Mouse (Mus musculus) kidney, postnatal 0 days (tissue): ENCODE data around the gene Pkdrej. TPM values are rescaled to one million over a fixed set of nuclear protein-coding genes. Genes with fewer than 3 reads are reported as not detected.

Experiments used
- ATAC-seq: fragments of 200-750 bp; cut with Nextera tagmentation; replicated peaks from 2 replicates; pipeline ENCODE4 v1.8.0; 2017; ENCODE audit warnings: low read depth, moderate number of reproducible peaks, moderate TSS enrichment, moderate library complexity; ENCODE audit not compliant: low FRiP score
- DNase-seq: peaks from one replicate; pipeline ENCODE4 v3.0.0-alpha.2; 2016; ENCODE audit warnings: low spot score
- H3K27ac ChIP-seq: fragments of 300-500 bp; sonication (generic); 2 replicates; pipeline ENCODE4 v1.5.1; 2014; ENCODE audit warnings: mild to moderate bottlenecking
- H3K27me3 ChIP-seq: fragments of 300-500 bp; sonication (generic); 2 replicates; pipeline ENCODE4 v1.6.1; 2014; ENCODE audit warnings: low read length, mixed read lengths; ENCODE audit not compliant: insufficient read depth
- H3K36me3 ChIP-seq: fragments of 300-500 bp; sonication (generic); 2 replicates; pipeline ENCODE4 v1.6.1; 2014; ENCODE audit warnings: low read length, mixed read lengths; ENCODE audit not compliant: insufficient read depth
- H3K4me1 ChIP-seq: fragments of 300-500 bp; sonication (generic); replicated peaks from 2 replicates; pipeline ENCODE4 v1.6.1; 2014; ENCODE audit warnings: antibody characterized with exemption, low read length, mixed read lengths; ENCODE audit not compliant: insufficient read depth
- H3K4me2 ChIP-seq: fragments of 300-500 bp; sonication (generic); 2 replicates; pipeline ENCODE4 v1.6.1; 2014; ENCODE audit warnings: mild to moderate bottlenecking, low read length, moderate library complexity, mixed read lengths
- H3K4me3 ChIP-seq: fragments of 300-500 bp; sonication (generic); replicated peaks from 2 replicates; pipeline ENCODE4 v1.5.1; 2014; ENCODE audit warnings: low read depth, low read length
- H3K9ac ChIP-seq: fragments of 300-500 bp; sonication (generic); 2 replicates; pipeline ENCODE4 v1.6.1; 2014; ENCODE audit warnings: low read depth, low read length
- H3K9me3 ChIP-seq: fragments of 300-500 bp; sonication (generic); replicated peaks from 2 replicates; pipeline ENCODE4 v1.6.1; 2016; ENCODE audit warnings: low read length, inconsistent platforms, mixed read lengths
- CTCF ChIP-seq: IDR thresholded peaks from 2 replicates; pipeline ENCODE4 v1.5.1; 2016; ENCODE audit warnings: antibody characterized with exemption, low read depth, mild to moderate bottlenecking, moderate library complexity
- WGBS: fragments of 180-500 bp; shearing (Covaris S2); extraction: QIAGEN DNeasy Blood & Tissue Kit; methylation state at CpG from one replicate; pipeline ENCODE4 v1.1.7; 2014; 5-methylcytosine and 5-hydroxymethylcytosine counted together
- polyA plus RNA-seq: library from polyadenylated mRNA; unstranded; fragments of >200 nt; fragmentation: Nextera tagmentation; extraction: Ambion mirVana; gene quantifications from 2 replicates; pipeline ENCODE4 v1.2.1, GENCODE M21; 2015

The Pkdrej gene
- polyA plus RNA-seq, 1 experiment from 2014 or later = 0.13 TPM

GRCm38 (mm10) chr15:85811535-85812277, 9.8 kb downstream of the Pkdrej start, which contains the start of gene Cdpf1:
Gene Cdpf1, minus strand, starts transcription at chr15:85811697.
- Histone ChIP-seq H3K36me3 (no peaks in the 10 kb centered on the region), H3K4me3 (peak within 1 kb of the TSS; percentile 84), H3K4me1 (no peaks in the 10 kb centered on the region), H3K27ac (peak within 1 kb of the TSS; percentile 92), H3K9ac (peak within 1 kb of the TSS; percentile 83), H3K9me3 (no peaks in the 10 kb centered on the region), H3K4me2 (peak within 1 kb of the TSS; percentile 85), H3K27me3 (no peaks in the 10 kb centered on the region)
- DNase-seq = peak; percentile 99
- TF ChIP-seq CTCF = no peak
- peak; percentile 96 for ATAC-seq
- 2% methylated on average over 36 of the region's 36 CpGs for WGBS

DNA sequence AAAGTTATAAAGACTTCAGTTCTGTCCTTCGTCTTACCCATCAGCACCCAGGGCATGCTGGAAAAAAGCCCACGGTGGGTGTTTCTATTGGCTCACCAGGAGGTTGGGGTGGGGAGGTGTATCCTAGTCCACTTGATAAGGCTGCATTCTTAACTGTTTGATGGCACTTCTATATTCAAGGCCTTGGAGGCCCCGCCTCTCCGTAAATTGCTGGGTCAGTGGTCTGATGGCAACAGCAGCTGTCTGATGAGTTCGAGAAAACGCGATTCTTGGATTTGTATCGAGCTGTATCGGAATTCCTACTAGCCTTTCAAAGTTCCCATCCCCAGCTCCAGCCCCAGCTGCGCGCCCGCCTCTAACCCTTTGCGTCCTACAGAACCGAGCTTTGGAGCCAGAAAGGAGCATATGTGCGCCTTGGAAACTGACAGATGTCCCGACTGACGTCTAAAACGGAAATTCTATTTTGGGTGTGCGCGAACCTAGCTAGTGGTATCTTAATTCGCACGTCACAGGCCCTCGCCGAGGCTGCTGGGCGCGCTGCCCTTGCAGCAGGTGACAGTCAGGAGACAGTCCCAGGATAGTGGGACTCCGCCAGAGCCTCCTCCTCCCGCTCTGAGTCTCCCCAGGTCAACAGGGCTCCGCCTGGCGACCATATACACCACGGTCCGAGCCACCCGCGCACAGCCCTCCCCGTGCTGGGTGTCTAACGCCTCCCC, 10.6 kb downstream of the Pkdrej start:
- H3K36me3 ChIP-seq = no peaks in the 10 kb centered on the region
- no peaks in the 10 kb centered on the region for H3K9me3 ChIP-seq
- TF ChIP-seq CTCF = peak; percentile 32
- ATAC-seq = peak; percentile 81
- H3K9ac ChIP-seq = peak overlapping the region; percentile 83
- 2% methylated on average over 36 of the region's 36 CpGs for WGBS
- peak overlapping the region; percentile 92 for H3K27ac ChIP-seq
- DNase-seq = no peak
- no peaks in the 10 kb centered on the region for H3K27me3 ChIP-seq
- H3K4me2 ChIP-seq = peak overlapping the region; percentile 85
- no peaks in the 10 kb centered on the region for H3K4me1 ChIP-seq
- peak overlapping the region; percentile 84 for H3K4me3 ChIP-seq

DNA sequence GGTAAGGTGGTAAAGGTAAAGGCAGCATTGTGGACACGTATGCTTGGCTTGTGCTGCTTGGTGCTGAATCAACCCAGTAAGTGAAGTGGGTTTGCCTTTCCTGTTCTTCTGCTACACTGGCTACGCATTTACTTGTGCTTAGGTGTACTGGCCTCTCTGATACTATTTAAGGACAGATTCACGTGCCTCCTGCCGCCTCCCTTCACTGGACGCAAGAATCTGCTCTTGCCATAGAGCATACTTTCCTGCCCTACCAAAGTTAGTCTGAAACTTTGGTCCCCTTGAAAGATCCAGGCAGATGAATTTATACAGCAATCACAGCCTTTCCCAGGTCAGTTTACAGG, 11.1 kb downstream of the Pkdrej start:
- Histone ChIP-seq H3K4me2 (peak overlapping the region; percentile 85), H3K9me3 (no peaks in the 10 kb centered on the region), H3K36me3 (no peaks in the 10 kb centered on the region), H3K27ac (peak overlapping the region; percentile 92; the same call in 1 of the 2 replicates), H3K4me3 (no peak overlapping the region), H3K27me3 (no peaks in the 10 kb centered on the region), H3K4me1 (no peaks in the 10 kb centered on the region), H3K9ac (peak overlapping the region; percentile 83)
- WGBS = 61% methylated on average over 5 of the region's 5 CpGs
- no peak for ATAC-seq
- no peak for TF ChIP-seq CTCF
- no peak for DNase-seq

DNA sequence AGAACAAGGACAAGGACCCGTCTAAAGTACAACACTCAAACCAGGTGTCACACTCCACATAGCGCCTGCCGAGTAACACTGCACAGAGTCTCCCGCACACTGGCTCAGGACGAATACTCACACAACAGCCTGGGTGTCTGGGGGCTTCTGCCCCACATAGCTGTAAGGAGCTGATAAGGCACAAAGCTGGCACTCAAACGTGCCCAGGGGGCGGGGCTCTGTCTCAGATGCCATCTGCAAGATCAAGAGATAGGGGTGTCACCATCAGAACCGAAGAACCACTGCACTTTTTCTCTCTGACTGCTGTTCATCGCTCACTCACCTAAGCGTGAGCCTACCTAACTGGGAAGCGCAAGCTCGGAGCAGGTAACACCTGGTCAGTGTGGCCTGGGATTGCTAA, 12.4 kb downstream of the Pkdrej start:
- Histone ChIP-seq H3K4me1 (no peaks in the 10 kb centered on the region), H3K27ac (no peak overlapping the region), H3K4me3 (no peak overlapping the region), H3K9ac (no peak overlapping the region), H3K27me3 (no peaks in the 10 kb centered on the region), H3K4me2 (no peak overlapping the region), H3K9me3 (no peaks in the 10 kb centered on the region), H3K36me3 (no peaks in the 10 kb centered on the region)
- ATAC-seq (no peak), DNase-seq (no peak)
- 85% methylated on average over 12 of the region's 12 CpGs for WGBS
- TF ChIP-seq CTCF = no peak

DNA sequence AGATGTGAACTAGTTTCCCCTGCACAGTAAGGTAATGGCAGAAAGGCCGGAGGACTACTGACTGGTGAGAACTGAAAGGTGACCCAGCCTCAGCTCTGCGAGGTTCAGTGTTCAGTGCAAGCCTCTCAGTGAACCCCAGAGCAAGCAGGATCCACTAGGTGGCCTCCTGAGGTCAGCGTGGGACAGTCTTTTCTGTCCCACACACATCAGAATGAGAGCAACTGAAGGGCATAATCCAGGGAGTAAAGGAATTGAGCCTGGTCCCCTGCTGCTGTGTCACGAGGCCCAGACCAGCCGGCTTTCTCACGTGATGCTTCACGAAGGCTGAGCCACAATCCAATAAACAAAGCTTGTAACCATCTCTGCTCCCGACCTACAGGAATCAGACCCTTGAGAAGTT, 13.1 kb downstream of the Pkdrej start:
- Histone ChIP-seq H3K4me2 (no peak overlapping the region), H3K4me3 (no peak overlapping the region), H3K36me3 (no peaks in the 10 kb centered on the region), H3K9ac (no peak overlapping the region), H3K27me3 (no peaks in the 10 kb centered on the region), H3K27ac (no peak overlapping the region), H3K4me1 (no peaks in the 10 kb centered on the region), H3K9me3 (no peaks in the 10 kb centered on the region)
- 64% methylated on average over 8 of the region's 8 CpGs for WGBS
- no peak for DNase-seq
- ATAC-seq = no peak
- TF ChIP-seq CTCF = no peak

DNA sequence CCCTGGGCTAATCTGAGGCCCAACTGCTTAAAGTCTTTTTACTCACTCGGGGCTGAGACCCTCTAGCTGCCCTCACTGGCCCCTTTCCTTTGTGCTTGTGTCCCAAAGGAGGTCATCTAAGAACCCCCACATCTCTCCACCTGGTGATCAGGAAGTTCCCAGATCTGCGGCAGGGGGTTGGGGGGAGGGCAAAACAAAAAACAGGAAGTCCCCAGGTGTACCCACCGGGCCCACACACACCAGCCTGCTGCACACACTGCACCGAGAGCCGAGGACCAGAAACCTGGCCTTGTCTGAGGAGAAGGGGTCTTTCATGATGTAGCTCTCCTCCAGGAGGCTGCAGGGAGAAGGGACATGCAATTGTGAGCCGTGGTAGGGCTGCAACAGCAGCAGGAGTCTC, 13.5 kb downstream of the Pkdrej start:
- WGBS = 85% methylated on average over 6 of the region's 6 CpGs
- H3K4me3 ChIP-seq = no peak overlapping the region
- H3K27ac ChIP-seq = no peak overlapping the region
- H3K27me3 ChIP-seq = no peaks in the 10 kb centered on the region
- no peaks in the 10 kb centered on the region for H3K9me3 ChIP-seq
- TF ChIP-seq CTCF = no peak
- DNase-seq (no peak), ATAC-seq (no peak)
- H3K9ac ChIP-seq = no peak overlapping the region
- no peaks in the 10 kb centered on the region for H3K36me3 ChIP-seq
- no peaks in the 10 kb centered on the region for H3K4me1 ChIP-seq
- no peak overlapping the region for H3K4me2 ChIP-seq
